Mouse (Mus musculus): ENCODE measurements around the gene Ptges2. TPM values are rescaled to one million over a fixed set of nuclear protein-coding genes. Genes with fewer than 3 reads are reported as not detected.

The Ptges2 gene
- polyA plus RNA-seq, 1 experiment, result 10.0 TPM

DNA sequence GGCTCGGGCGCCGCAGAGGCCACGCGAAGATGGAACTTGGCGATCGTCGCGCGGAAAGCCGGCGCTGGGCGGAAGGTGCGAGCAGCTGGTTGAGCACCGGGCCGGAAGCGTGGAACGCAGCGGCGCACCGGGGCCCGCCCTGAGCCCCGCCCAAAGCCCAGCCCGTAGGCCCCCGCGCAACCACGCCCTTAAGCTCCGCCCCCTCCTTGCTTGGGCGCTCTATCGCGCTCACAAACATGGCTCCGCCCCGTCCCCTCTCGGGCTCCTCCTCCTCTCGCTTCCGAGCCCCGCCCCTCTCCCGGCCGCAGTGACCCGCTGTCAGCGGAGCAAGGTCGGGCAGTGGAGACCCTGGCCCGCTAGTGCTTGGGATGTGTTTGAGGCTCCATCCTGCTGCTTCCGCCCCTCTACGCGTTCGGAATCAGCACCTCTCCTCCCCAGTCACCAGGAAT, 13.9 kb upstream of the Ptges2 start, which contains the start of gene 1110008P14Rik:
TSS of gene 1110008P14Rik (minus strand) at position 164 of the 449 bp plus-strand sequence.
- peak; percentile 85 to 97 for DNase-seq (ENCODE audit: low read depth in 1 of 2, low spot score in 2 of 2)
- peaks cover 13% of the 10 kb centered on the region for H3K36me3 ChIP-seq (ENCODE audit: control insufficient read depth, insufficient read depth, low read length)
- peak within 1 kb of the TSS; percentile 72 for H3K4me3 ChIP-seq (ENCODE audit: extremely low read depth, insufficient read depth, insufficient read length)
- WGBS, result under 1% methylated on average over 47 of the region's 47 CpGs
- peak within 1 kb of the TSS; percentile 50; the same call in 1 of the 2 replicates for H3K27ac ChIP-seq (ENCODE audit: insufficient read depth, low read length)
- TF ChIP-seq POLR2A (IDR thresholded peaks at IDR 0.05; ENCODE audit: low read depth, low read length) (peak; percentile 34; the same call in 1 of the 2 replicates), CTCF (IDR thresholded peaks at IDR 0.05; ENCODE audit: extremely low read depth, insufficient read depth, insufficient read length, insufficient replicate concordance) (no peak)
- H3K4me1 ChIP-seq (ENCODE audit: control insufficient read depth, insufficient read depth, insufficient read length), result peaks cover 3% of the 10 kb centered on the region; the same call in 1 of the 2 replicates
- H3K27me3 ChIP-seq (ENCODE audit: control insufficient read depth, insufficient read depth, low read length), result no peaks in the 10 kb centered on the region

DNA sequence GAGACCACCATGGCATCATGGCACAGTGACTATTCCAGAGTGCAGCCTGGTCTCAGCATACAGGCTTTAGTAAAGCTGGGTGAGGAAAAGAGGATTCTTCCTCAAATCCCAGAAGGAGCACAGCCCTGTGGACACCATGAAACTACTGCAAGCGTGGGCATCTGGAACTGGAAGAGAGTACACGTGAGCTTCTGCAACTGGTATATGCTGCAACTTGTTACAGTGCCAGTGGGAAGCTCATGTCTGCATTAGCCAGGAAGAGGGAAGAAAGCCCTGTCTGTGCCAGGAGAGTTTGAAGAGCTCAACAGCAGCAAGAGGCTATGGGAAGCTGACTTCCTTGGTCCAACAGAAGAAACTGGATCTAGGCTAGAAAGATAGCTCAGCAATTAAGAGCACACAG, 13.0 kb upstream of the Ptges2 start:
- Histone ChIP-seq H3K27ac (ENCODE audit: insufficient read depth, low read length) (no peak overlapping the region), H3K36me3 (ENCODE audit: control insufficient read depth, insufficient read depth, low read length) (peaks cover 7% of the 10 kb centered on the region; the same call in 1 of the 2 replicates), H3K27me3 (ENCODE audit: control insufficient read depth, insufficient read depth, low read length) (no peaks in the 10 kb centered on the region), H3K4me1 (ENCODE audit: control insufficient read depth, insufficient read depth, insufficient read length) (peaks cover 3% of the 10 kb centered on the region; the same call in 1 of the 2 replicates), H3K4me3 (ENCODE audit: extremely low read depth, insufficient read depth, insufficient read length) (no peak overlapping the region)
- TF ChIP-seq CTCF (IDR thresholded peaks at IDR 0.05; ENCODE audit: extremely low read depth, insufficient read depth, insufficient read length, insufficient replicate concordance), result no peak
- TF ChIP-seq POLR2A (IDR thresholded peaks at IDR 0.05; ENCODE audit: low read depth, low read length), result no peak
- WGBS, result 78% methylated on average over 2 of the region's 2 CpGs
- DNase-seq (ENCODE audit: low read depth in 1 of 2, low spot score in 2 of 2), result no peak

DNA sequence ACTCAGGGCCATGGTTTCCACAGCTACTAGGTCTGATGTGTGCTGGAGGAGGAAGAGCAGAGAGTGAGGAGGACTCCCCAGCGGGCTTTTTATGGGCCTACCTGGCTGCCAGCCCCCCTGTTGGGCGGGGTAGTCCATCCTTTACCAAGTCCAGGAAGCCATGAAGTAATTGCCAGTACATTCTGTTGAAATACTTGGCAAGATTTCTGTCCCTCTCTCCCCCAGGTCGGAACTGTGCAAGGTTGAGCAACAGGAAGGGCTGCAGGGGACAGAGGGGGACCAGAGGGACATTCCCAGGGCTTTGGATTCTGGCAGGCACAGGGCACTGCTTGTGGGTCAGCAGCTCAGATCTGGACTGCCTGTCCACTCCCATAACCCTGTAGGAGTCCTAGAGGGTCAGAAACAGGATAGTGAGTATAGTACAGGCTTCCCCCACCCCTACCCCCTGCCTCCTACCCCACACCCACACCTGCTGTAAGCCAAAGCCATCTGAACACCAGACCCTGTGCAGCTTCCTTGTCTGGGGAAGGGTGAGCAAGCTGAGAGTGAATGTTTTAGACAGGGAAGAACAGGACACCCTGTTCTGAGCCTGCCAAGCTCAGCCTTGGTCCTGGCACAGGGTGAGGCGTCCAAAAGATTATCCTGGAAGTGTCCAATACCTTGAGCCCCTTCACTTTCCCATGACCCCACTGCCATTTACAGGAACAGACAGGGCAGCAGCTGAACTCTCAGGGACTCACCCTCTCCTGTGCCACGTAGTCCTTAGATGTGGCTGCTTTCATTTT, 7.8 kb upstream of the Ptges2 start, which contains the start of gene Lcn2:
TSS of gene Lcn2 (minus strand) at position 547 of the 785 bp plus-strand sequence.
- H3K4me1 ChIP-seq (ENCODE audit: control insufficient read depth, insufficient read depth, insufficient read length), result no peaks in the 10 kb centered on the region
- no peak for DNase-seq (ENCODE audit: low read depth in 1 of 2, low spot score in 2 of 2)
- no peak within 1 kb of the TSS for H3K27ac ChIP-seq (ENCODE audit: insufficient read depth, low read length)
- TF ChIP-seq POLR2A (IDR thresholded peaks at IDR 0.05; ENCODE audit: low read depth, low read length) (no peak), CTCF (IDR thresholded peaks at IDR 0.05; ENCODE audit: extremely low read depth, insufficient read depth, insufficient read length, insufficient replicate concordance) (no peak)
- H3K27me3 ChIP-seq (ENCODE audit: control insufficient read depth, insufficient read depth, low read length), result no peaks in the 10 kb centered on the region
- H3K4me3 ChIP-seq (ENCODE audit: extremely low read depth, insufficient read depth, insufficient read length), result no peak within 1 kb of the TSS
- WGBS, result 66% methylated on average over 5 of the region's 5 CpGs
- H3K36me3 ChIP-seq (ENCODE audit: control insufficient read depth, insufficient read depth, low read length), result no peaks in the 10 kb centered on the region

DNA sequence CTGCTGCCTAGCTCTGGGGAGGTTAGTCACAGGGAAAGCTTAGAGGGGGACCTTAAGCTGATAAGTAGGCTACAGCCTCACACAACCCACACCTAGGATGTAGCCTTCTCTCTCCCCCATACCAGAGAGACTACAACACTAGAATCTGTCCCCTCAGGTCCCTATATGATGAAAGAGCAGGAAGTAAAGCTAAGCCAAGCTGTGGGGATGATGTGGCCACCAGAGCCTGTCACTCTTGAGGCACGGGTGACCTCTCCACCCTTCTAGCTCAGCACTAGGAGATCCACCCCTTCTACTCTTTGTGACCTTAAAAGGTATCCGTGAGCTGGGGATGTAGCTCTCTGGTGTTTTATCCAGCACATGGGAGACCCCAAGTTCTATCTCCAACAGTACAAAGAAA, 6.5 kb upstream of the Ptges2 start:
- Histone ChIP-seq H3K4me3 (ENCODE audit: extremely low read depth, insufficient read depth, insufficient read length) (no peak overlapping the region), H3K4me1 (ENCODE audit: control insufficient read depth, insufficient read depth, insufficient read length) (no peaks in the 10 kb centered on the region), H3K27me3 (ENCODE audit: control insufficient read depth, insufficient read depth, low read length) (no peaks in the 10 kb centered on the region), H3K36me3 (ENCODE audit: control insufficient read depth, insufficient read depth, low read length) (no peaks in the 10 kb centered on the region), H3K27ac (ENCODE audit: insufficient read depth, low read length) (no peak overlapping the region)
- TF ChIP-seq CTCF (IDR thresholded peaks at IDR 0.05; ENCODE audit: extremely low read depth, insufficient read depth, insufficient read length, insufficient replicate concordance) (no peak), POLR2A (IDR thresholded peaks at IDR 0.05; ENCODE audit: low read depth, low read length) (no peak)
- no peak for DNase-seq (ENCODE audit: low read depth in 1 of 2, low spot score in 2 of 2)
- 62% methylated on average over 2 of the region's 2 CpGs for WGBS

DNA sequence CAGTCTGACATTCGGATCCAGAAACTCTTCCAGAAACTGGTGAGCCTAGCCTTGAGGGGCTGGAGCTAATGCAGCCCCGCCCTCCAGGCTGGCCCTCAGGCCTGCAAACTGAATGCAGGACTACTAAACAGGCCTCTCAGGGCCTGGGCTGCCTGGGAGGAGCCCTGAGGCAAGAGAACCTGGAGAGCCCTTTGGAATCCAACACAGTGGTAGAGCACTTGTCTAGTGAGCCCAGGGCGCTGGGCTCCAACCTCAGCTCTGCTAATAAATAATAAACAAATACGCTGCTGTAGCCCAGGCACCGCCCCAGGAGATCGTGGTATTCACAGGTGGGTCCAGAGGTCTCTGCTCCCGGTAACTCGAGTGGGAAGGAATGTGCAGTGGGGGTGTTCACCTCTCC, 4.8 kb upstream of the Ptges2 start:
- TF ChIP-seq CTCF (IDR thresholded peaks at IDR 0.05; ENCODE audit: extremely low read depth, insufficient read depth, insufficient read length, insufficient replicate concordance) (no peak), POLR2A (IDR thresholded peaks at IDR 0.05; ENCODE audit: low read depth, low read length) (no peak)
- WGBS, result 89% methylated on average over 8 of the region's 8 CpGs
- Histone ChIP-seq H3K27me3 (ENCODE audit: control insufficient read depth, insufficient read depth, low read length) (no peaks in the 10 kb centered on the region), H3K27ac (ENCODE audit: insufficient read depth, low read length) (no peak overlapping the region), H3K36me3 (ENCODE audit: control insufficient read depth, insufficient read depth, low read length) (no peaks in the 10 kb centered on the region), H3K4me3 (ENCODE audit: extremely low read depth, insufficient read depth, insufficient read length) (no peak overlapping the region), H3K4me1 (ENCODE audit: control insufficient read depth, insufficient read depth, insufficient read length) (0 out of 2 replicates have a peak, but pooled peaks cover 2% of the 10 kb centered on the region)
- no peak for DNase-seq (ENCODE audit: low read depth in 1 of 2, low spot score in 2 of 2)

DNA sequence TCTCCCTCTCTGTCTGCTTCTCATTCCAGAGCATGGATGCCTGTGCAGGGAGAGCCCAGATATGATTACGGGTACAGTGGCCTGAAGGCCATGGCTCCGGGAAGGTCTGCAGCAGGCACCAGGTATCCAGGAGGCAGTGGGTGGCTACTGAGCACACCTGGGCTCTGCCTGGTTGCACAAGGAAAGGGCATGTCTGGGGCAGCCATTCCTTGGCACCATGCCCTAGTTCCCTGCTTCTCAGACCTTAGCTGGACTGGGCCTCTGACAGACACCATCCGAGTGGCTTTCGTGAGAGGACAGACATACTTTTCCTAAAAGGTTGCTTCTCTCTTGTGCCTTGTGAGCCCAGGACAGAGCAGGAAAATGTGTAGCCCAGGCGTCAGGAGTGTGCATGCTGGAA, 3.6 kb upstream of the Ptges2 start:
- H3K27ac ChIP-seq (ENCODE audit: insufficient read depth, low read length), result no peak overlapping the region
- peaks cover 5% of the 10 kb centered on the region; the same call in 1 of the 2 replicates for H3K4me1 ChIP-seq (ENCODE audit: control insufficient read depth, insufficient read depth, insufficient read length)

More for the DNA sequence above, 3.6 kb upstream of the Ptges2 start:
- Histone ChIP-seq H3K36me3 (ENCODE audit: control insufficient read depth, insufficient read depth, low read length) (no peaks in the 10 kb centered on the region), H3K27me3 (ENCODE audit: control insufficient read depth, insufficient read depth, low read length) (no peaks in the 10 kb centered on the region), H3K4me3 (ENCODE audit: extremely low read depth, insufficient read depth, insufficient read length) (no peak overlapping the region)
- 82% methylated on average over 5 of the region's 5 CpGs for WGBS
- TF ChIP-seq POLR2A (IDR thresholded peaks at IDR 0.05; ENCODE audit: low read depth, low read length) (no peak), CTCF (IDR thresholded peaks at IDR 0.05; ENCODE audit: extremely low read depth, insufficient read depth, insufficient read length, insufficient replicate concordance) (no peak)
- DNase-seq (ENCODE audit: low read depth in 1 of 2, low spot score in 2 of 2), result no peak
